In the genomic region with DNA sequence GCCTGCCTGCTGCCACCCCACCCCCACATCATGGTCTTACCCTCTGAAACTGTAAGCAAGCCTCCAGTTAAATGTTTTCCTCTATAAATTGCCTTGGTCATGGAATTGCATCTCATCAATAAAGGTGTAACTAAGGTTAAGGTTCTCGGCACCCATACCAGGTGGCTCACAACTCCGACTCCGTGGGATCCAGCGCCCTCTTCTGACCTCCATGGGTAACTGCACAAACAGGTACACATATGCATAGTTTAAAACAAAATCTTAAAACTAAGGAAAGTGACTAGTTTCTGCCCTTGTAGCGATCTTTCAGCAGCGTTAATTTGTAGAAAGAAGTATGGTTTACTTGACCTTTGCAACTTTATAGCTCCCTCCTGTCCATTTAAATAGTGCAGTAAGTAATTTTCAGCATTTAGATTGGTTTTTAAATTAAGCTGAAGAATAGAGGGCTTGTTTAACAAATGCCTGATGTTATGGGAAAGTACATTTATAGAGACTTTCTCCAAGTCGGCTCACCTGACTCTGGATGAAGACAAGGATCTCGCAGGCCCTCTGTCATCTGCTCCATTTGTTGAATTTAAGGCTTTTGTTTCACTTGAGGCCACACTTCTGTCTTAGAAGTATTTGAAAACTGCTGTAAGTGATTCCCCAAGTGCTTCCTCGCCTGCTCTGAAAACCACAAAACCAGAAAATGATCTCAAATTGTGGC, we compare ENCODE assay signal across 33 mouse cellular contexts. TPM values are rescaled to one million over a fixed set of nuclear protein-coding genes. Genes with fewer than 3 reads are reported as not detected.
DNase-seq lines count a peak whose midpoint lies in the region; ATAC-seq and TF ChIP-seq lines count a peak whose summit lies in the region.
"Had no signal": no experiment of that assay in that cellular context is flagged by ENCODE, and none has a peak within 500 bp of the region (broad histone marks: within the 10 kb centered on the region; RNA-seq: fewer than 3 reads in every experiment).

No protein-coding gene starts in this region.

- peak; percentile 45 for DNase-seq in heart, adult 11 months
- DNase-seq in heart, postnatal 14 days = no peak
- no peak for DNase-seq in lung, embryonic 14.5 days
- DNase-seq in lung, postnatal 36 days = no peak
- DNase-seq in MEL (ENCODE audit: low read depth, low spot score) = no peak
- DNase-seq in kidney, postnatal 4 days = no peak
- DNase-seq in cerebellum, postnatal 36 days = no peak
- DNase-seq: adrenal gland, postnatal 14 days; cerebellum, adult 11 months; cerebellum, adult 9-10 months; embryo, embryonic 11 days; forebrain, postnatal 0 days; gastrocnemius, postnatal 10 days; kidney, adult 8-10 months; right cerebral cortex, postnatal 4 days; thymus, adult 18-20 months; thymus, postnatal 25 days had no signal

- no peaks in the 10 kb centered on the region for H3K79me2 ChIP-seq in MEL (ENCODE audit: control insufficient read depth, insufficient read depth, low read length, poor library complexity)

- no peak for ATAC-seq in lung, embryonic 14.5 days (ENCODE audit: insufficient read depth)
- ATAC-seq: forebrain, postnatal 0 days; hindbrain, embryonic 16.5 days; intestine, embryonic 15.5 days; midbrain, embryonic 13.5 days had no signal

- no peaks in the 10 kb centered on the region for H3K36me3 ChIP-seq in lung, embryonic 14.5 days (ENCODE audit: insufficient read depth)
- no peaks in the 10 kb centered on the region for H3K36me3 ChIP-seq in MEL (ENCODE audit: control insufficient read depth in 1 of 2, insufficient read depth in 2 of 2, low read length in 2 of 2)
- H3K36me3 ChIP-seq: embryonic facial prominence, embryonic 13.5 days; intestine, embryonic 15.5 days; liver, embryonic 15.5 days; lung, embryonic 15.5 days; midbrain, embryonic 13.5 days; neural tube, embryonic 13.5 days had no signal

- no peak for TF ChIP-seq EP300 in MEL (IDR thresholded peaks at IDR 0.05; ENCODE audit: low read depth in 1 of 2, low read length in 2 of 2)

- no peak overlapping the region for H3K9ac ChIP-seq in lung, embryonic 14.5 days
- H3K9ac ChIP-seq in MEL (ENCODE audit: control insufficient read depth, low read depth, low read length, poor library complexity, severe bottlenecking) = no peak overlapping the region
- H3K9ac ChIP-seq: embryonic facial prominence, embryonic 13.5 days; forebrain, postnatal 0 days; intestine, embryonic 15.5 days; limb, embryonic 13.5 days; liver, embryonic 15.5 days; lung, embryonic 15.5 days; midbrain, embryonic 13.5 days; neural tube, embryonic 13.5 days had no signal

- H3K27me3 ChIP-seq in lung, embryonic 14.5 days (ENCODE audit: insufficient read depth, low read length) = no peaks in the 10 kb centered on the region
- H3K27me3 ChIP-seq in MEL (ENCODE audit: control insufficient read depth in 1 of 2, insufficient read depth in 2 of 2, low read length in 2 of 2) = no peaks in the 10 kb centered on the region
- H3K27me3 ChIP-seq: intestine, embryonic 15.5 days; limb, embryonic 13.5 days; liver, embryonic 15.5 days; lung, embryonic 15.5 days; midbrain, embryonic 13.5 days; neural tube, embryonic 13.5 days had no signal

- no peak overlapping the region for H3K4me2 ChIP-seq in lung, embryonic 14.5 days
- H3K4me2 ChIP-seq: embryonic facial prominence, embryonic 13.5 days; intestine, embryonic 15.5 days; limb, embryonic 13.5 days; liver, embryonic 15.5 days; lung, embryonic 15.5 days; midbrain, embryonic 13.5 days; neural tube, embryonic 13.5 days had no signal

- peak; percentile 1; the same call in 1 of the 2 replicates for TF ChIP-seq RAD21 in MEL (IDR thresholded peaks at IDR 0.05; ENCODE audit: low read depth, low read length)

- 0 out of 2 replicates have a peak, but pooled peaks have one; percentile 11 for TF ChIP-seq CTCF in lung, embryonic 14.5 days (IDR thresholded peaks at IDR 0.05; ENCODE audit: low read depth)
- peak in 2 of 3 experiments; percentile 28 to 30; a peak in 3 of 6 replicates for TF ChIP-seq CTCF in MEL (IDR thresholded peaks at IDR 0.05 in 2 of 3, conservative IDR thresholded peaks at IDR 0.05 in 1 of 3; ENCODE audit: control insufficient read depth in 1 of 3, insufficient read depth in 1 of 3, low read depth in 2 of 3, low read length in 3 of 3, poor library complexity in 1 of 3, severe bottlenecking in 1 of 3)

- no peak for TF ChIP-seq POLR2A in MEL (IDR thresholded peaks at IDR 0.05; ENCODE audit: control insufficient read depth in 1 of 2, insufficient read depth in 1 of 2, low read depth in 1 of 2, low read length in 2 of 2, poor library complexity in 1 of 2)

- WGBS in lung, embryonic 14.5 days = 82% methylated on average over 9 of the region's 9 CpGs

- H3K27ac ChIP-seq in lung, embryonic 14.5 days (ENCODE audit: low read depth) = no peak overlapping the region
- H3K27ac ChIP-seq in MEL (ENCODE audit: control insufficient read depth, low read depth, low read length) = no peak overlapping the region
- H3K27ac ChIP-seq: embryonic facial prominence, embryonic 13.5 days; intestine, embryonic 15.5 days; kidney, postnatal 0 days; left cerebral cortex, adult 2 months; limb, embryonic 13.5 days; liver, embryonic 15.5 days; lung, embryonic 15.5 days; macrophage; midbrain, embryonic 13.5 days; neural tube, embryonic 13.5 days had no signal

- no peak overlapping the region for H3K4me3 ChIP-seq in lung, embryonic 14.5 days (ENCODE audit: low read depth, low read length)
- H3K4me3 ChIP-seq in MEL (ENCODE audit: control insufficient read depth in 1 of 2, insufficient read depth in 1 of 2, low read depth in 2 of 2, low read length in 2 of 2) = no peak overlapping the region
- H3K4me3 ChIP-seq: embryonic facial prominence, embryonic 13.5 days; erythroblast, embryonic 14.5 days; intestine, embryonic 15.5 days; left cerebral cortex, adult 2 months; limb, embryonic 13.5 days; liver, embryonic 15.5 days; lung, embryonic 15.5 days; midbrain, embryonic 13.5 days; neural tube, embryonic 13.5 days had no signal

- intact Hi-C loops in heart, postnatal 14 days (cut with DNase I) = no loop called here

- H3K4me1 ChIP-seq in lung, embryonic 14.5 days (ENCODE audit: insufficient read depth) = no peaks in the 10 kb centered on the region
- no peaks in the 10 kb centered on the region for H3K4me1 ChIP-seq in MEL (ENCODE audit: control insufficient read depth in 1 of 2, insufficient read depth in 2 of 2, low read length in 2 of 2)
- H3K4me1 ChIP-seq: intestine, embryonic 15.5 days; limb, embryonic 13.5 days; liver, embryonic 15.5 days; lung, embryonic 15.5 days; neural tube, embryonic 13.5 days had no signal

- H3K9me3 ChIP-seq in lung, embryonic 14.5 days (ENCODE audit: low read depth, low read length) = no peaks in the 10 kb centered on the region
- no peaks in the 10 kb centered on the region for H3K9me3 ChIP-seq in MEL (replicated peaks; ENCODE audit: insufficient read depth, low read length)
- H3K9me3 ChIP-seq: embryonic facial prominence, embryonic 13.5 days; intestine, embryonic 15.5 days; limb, embryonic 13.5 days; liver, embryonic 15.5 days; lung, embryonic 15.5 days; midbrain, embryonic 13.5 days; neural tube, embryonic 13.5 days had no signal

TF ChIP-seq in MEL, 35 proteins besides CTCF, POLR2A, EP300 and RAD21:
- TF ChIP-seq MAFK (IDR thresholded peaks at IDR 0.05; ENCODE audit: borderline replicate concordance, low read depth, low read length) = no peak
- TF ChIP-seq TCF12 (IDR thresholded peaks at IDR 0.05; ENCODE audit: low read depth, low read length) = no peak
- no peak for TF ChIP-seq MAZ (IDR thresholded peaks at IDR 0.05; ENCODE audit: low read depth, low read length)

RNA-seq across cellular contexts. Expression of a gene that starts 8.4 kb away (rescaled TPM):
- total RNA-seq in heart, postnatal 14 days (2021) = under 1 TPM; 0.29 to 0.39 TPM
- 1.1 and 2.2 TPM in 2 replicates for polyA plus RNA-seq in lung, embryonic 14.5 days (2014; fragmentation: Nextera tagmentation; extraction: Ambion mirVana)
- 1.0 and 1.6 TPM in 2 replicates for total RNA-seq in MEL (2012; rRNA removed)
- 1 to 10 TPM in 1 of 2 experiments, not detected in 1; 1.3 TPM for polyA plus RNA-seq in MEL (2012; ENCODE audit: insufficient read depth in 1 of 2, insufficient read length in 2 of 2, low read depth in 1 of 2, low replicate concordance in 2 of 2, missing spikeins in 1 of 2)
- polyA plus RNA-seq: erythroblast, embryonic 14.5 days had no signal

RNA-seq across cellular contexts. Expression of a gene that starts 32.0 kb away (rescaled TPM):
- total RNA-seq in heart, postnatal 14 days (2021) = under 1 TPM in 1 of 2 experiments, not detected in 1; 0.44 TPM
- 0.16 and 0.34 TPM in 2 replicates for polyA plus RNA-seq in lung, embryonic 14.5 days (2014; fragmentation: Nextera tagmentation; extraction: Ambion mirVana)
- not detected in 2 replicates for total RNA-seq in MEL (2012; rRNA removed)
- under 1 TPM in 1 of 2 experiments, not detected in 1; 0.14 TPM for polyA plus RNA-seq in MEL (2012; ENCODE audit: insufficient read depth in 1 of 2, insufficient read length in 2 of 2, low read depth in 1 of 2, low replicate concordance in 2 of 2, missing spikeins in 1 of 2)
- total RNA-seq: forebrain, postnatal 0 days; gastrocnemius, postnatal 10 days; megakaryocyte-erythroid progenitor cell, adult 5-6 weeks had no signal
- polyA plus RNA-seq: erythroblast, embryonic 14.5 days; forebrain, postnatal 0 days; heart, embryonic 14.5 days; hindbrain, embryonic 11.5 days; liver, embryonic 15.5 days; neural tube, embryonic 13.5 days; stomach, embryonic 14.5 days had no signal

RNA-seq across cellular contexts. Expression of a gene that starts 34.9 kb away (rescaled TPM):
- 1 to 10 TPM; 3.7 to 4.7 TPM for total RNA-seq in heart, postnatal 14 days (2021)
- 7.5 and 8.7 TPM in 2 replicates for polyA plus RNA-seq in lung, embryonic 14.5 days (2014; fragmentation: Nextera tagmentation; extraction: Ambion mirVana)
- total RNA-seq in MEL (2012; rRNA removed) = 0.23 and 0.42 TPM in 2 replicates
- under 1 TPM in 1 of 2 experiments, not detected in 1; 0.22 TPM for polyA plus RNA-seq in MEL (2012; ENCODE audit: insufficient read depth in 1 of 2, insufficient read length in 2 of 2, low read depth in 1 of 2, low replicate concordance in 2 of 2, missing spikeins in 1 of 2)
- total RNA-seq: megakaryocyte-erythroid progenitor cell, adult 5-6 weeks had no signal
- polyA plus RNA-seq: erythroblast, embryonic 14.5 days; macrophage had no signal
